Mouse (Mus musculus): Measurements from ENCODE around the gene Dhx30. TPM values are rescaled to one million over a fixed set of nuclear protein-coding genes. Genes with fewer than 3 reads are reported as not detected.
"Not testable (repeated sequence)": the region's sequence is repeated elsewhere in the genome, so short reads cannot be mapped to it uniquely, and the experiment has no call there.

Dhx30 gene
- total RNA-seq, 2 experiments from 2014 or later, result 78.0 to 81.8 TPM

DNA sequence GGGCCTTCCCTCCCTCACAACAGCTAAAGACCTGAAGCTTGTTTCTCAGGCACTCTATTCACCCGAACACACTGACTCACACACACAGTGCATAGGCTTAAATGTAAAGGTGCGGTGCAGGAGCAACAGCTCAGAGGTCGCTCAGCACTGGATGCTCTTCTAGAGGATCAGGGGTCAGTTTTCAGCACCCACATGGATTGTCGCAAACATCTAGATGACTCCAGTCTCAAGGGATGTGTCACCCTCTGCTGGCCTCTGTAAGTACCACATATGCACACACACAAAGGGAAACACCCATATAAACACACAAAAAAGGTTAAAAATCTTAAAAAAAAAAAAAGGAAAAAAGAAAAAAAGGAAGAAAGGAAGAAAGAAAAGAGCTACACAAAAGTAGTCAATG, 22.9 kb downstream of the Dhx30 start:
- DNase-seq, result no peak

DNA sequence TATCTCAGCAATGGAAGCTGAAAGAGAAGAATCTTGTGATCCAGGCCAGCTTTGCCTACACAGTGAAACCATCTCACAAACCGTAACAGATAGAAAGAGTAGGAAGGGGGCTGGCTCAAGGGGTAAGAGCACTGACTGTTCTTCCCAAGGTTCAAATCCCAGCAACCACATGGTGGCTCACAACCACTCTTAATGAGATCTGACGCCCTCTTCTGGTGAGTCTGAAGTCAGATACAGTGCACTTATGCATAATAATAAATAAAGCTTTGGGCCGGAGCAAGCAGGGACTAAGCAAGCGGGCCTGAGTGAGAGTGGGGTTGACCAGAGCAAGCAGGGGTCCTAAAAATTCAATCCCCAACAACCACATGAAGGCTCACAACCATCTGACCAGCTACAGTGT, 24.3 kb downstream of the Dhx30 start:
- DNase-seq, result no peak

DNA sequence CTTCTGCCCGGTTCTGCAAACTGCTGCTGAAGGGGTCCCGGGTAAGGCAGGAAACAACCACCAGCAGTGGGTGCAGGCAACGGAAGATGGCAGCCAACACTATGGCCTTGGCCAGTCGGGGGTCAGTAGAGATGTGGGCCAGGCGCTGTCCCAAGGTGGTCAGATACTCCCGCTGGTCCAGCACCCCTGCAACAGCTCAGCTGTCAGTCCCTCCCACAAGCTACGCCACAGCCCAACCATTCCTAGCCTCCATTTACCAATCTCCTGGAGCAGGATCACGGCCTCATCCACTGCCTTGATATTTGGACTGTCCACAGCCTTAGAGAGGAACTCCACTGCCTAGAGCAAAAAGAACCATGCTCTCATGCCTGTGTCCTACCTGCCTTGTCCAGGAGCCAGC, 31.9 kb downstream of the Dhx30 start:
- no peak for DNase-seq

DNA sequence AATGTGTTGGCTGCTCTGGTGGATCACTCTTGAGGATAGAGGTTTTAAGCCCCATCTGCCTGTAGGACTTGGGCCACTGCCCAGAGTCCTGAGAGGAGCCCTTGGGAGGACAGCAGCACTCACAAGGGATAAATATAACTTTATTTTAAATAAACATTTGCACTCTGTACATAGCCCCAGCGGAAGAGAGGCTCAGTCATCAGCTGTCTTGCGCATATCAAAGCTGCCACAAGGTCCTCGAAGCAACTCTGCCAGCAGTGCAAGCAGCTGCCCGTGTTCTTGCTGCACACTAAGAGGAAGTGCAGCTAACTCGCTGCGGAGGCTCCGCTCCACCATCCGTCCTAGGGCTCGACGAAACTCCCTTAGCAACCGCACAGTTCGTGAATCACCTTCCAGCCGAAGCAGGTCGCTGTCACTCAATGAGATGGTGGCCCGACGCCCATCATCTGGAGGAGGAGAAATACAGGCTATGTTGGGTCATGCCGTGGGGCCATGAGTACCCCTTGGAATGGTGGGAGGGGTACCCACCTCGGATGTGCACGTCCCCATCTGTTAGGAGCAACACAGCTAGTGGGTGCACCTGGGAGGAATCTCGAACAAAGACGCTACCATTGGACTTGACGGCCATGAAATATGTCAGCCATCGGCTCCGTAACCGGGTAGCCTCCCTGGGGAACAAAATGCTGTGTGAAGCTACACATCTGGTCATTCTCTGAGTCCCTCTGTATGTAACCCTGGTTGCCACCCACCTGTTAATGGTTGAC, 33.2 kb downstream of the Dhx30 start:
- peak; percentile 63 for DNase-seq

DNA sequence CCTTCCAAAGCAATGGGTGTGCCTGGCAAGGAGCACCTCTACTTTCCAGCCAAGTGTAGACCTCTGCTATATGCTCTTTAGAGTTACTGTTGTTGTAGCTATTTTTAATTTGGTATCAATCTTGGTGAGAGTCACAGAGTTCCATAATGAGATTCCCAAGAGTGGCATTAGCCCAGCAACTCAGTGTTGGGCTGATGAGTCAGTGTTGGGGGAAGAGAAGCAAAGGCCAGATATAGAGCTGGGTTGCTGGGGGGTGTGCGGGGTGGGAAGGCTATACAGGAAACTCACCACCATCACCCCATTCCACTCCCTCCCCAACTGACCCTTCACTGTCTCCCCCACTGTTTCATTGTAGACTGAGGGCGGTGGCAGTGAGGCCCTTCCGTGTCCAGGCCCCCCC, 36.6 kb downstream of the Dhx30 start:
- DNase-seq, result no peak

DNA sequence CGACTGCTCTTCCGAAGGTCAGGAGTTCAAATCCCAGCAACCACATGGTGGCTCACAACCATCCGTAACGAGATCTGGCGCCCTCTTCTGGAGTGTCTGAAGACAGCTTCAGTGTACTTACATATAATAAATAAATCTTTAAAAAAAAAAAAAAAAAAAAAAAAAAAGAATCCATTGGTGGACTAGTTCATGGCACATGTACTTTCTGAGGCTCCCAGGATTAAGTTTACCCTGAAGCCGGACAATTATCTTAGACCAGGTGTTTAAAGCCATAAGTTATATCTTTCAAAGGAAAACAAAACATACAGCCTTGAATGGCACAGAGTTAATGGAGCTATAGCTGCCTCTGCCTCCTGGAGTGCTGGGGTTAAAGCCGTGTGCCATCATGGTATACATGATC, 41.2 kb downstream of the Dhx30 start:
- DNase-seq, result not testable (repeated sequence)

DNA sequence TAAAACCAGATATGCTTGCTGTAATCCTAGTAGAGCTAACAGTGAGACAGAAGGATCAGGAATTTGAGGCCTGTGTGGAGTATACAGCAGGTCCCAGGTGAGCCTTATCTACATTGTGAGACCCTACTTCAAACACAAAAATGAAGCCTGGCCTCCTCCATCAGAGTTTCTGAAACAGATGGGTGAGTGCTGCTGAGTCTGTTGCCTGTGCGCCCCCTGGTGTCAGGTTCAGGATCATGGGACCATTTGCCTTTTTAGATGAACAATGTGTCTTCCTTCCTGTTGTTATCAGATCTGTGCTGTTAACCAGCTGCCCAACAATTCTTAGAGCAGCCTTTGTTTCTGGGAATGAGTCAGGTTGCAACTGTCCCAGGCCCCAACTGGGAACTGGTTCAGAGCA, 45.8 kb downstream of the Dhx30 start:
- DNase-seq, result peak; percentile 81

DNA sequence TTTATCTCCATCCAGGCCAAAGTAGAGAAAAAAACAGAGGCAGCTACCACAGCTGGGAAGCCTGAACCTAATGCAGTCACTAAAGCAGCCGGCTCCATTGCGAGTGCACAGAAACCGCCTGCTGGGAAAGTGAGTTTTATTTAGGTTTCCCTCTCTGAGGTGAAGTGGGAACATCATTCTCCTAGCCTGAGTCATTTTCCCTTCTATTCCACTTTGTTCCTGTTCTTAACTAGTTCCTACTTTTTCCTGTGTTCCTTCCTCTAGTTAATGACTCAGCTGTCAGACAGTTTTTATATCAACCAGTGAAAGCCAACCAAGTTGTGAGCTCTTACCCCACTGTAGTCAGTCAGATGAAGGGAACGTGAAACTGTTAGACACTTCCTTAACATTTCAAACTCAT, 46.6 kb downstream of the Dhx30 start:
- no peak for DNase-seq

DNA sequence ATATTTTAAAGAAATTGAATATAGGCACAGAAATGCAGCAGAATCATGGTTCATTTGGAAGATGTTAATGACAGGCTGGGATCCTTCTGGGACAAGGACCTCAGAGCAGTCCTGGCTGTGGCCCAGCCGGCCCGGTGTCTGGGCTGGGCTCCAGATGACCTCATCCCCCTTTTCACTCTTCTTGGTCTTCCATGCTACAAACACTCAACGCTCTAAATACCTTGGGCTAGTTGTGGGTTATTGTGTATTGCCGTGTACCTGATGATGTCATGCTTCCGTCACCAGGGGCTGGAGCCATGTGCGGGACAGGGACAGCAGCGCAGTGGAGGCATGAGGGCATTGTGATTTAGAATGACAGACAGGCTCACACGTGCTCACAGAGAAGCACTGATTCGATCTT, 47.3 kb downstream of the Dhx30 start:
- DNase-seq, result peak; percentile 86

DNA sequence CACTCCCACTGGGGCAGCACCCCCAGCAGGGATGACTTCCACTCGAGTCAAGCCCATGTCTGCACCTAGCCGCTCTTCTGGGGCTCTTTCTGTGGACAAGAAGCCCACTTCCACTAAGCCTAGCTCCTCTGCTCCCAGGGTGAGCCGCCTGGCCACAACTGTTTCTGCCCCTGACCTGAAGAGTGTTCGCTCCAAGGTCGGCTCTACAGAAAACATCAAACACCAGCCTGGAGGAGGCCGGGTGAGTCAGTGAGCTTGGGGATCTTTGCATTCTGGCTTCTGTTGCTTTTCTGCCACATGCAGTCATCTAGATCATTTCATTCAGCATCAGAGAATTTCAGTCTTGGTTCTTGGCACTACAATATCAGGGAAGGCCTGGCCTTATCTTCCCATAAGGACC, 48.9 kb downstream of the Dhx30 start:
- no peak for DNase-seq

DNA sequence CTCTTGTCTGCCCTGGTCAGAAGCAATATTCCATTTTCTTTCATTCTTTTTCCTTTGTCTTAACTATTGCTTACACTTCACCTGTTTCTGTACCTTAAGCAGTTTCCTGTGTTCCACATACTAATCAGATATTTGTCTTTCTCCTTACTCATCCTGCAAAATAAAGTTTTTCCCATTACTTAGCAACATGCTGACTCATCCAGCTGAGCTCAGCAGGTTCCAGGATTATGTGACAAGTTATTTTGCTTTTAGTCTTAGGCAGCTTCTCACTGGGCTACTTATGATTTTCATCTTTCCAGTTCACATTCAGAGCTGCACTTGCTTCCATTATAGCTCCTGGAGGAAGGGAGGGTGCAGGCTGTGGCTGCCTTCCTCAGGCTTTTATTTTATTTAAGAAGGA, 53.0 kb downstream of the Dhx30 start:
- no peak for DNase-seq

DNA sequence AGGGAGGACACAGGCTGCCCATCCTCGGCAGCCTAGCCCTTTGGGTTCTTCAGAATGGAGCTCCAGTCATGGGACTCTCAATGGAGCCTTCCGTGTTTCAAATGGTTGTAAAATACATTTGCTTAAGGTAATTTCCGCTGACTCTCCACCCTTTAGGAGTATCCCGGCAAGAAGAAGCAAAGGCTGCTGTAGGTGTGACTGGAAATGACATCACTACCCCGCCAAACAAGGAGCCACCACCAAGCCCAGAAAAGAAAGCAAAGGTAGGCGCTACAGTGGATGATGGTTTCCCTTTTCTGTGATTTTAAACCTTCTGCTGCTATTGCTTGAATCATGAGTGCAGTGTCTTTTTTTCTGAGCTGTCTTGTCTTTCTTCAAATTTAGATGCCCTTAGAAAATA, 54.8 kb downstream of the Dhx30 start:
- DNase-seq, result no peak

DNA sequence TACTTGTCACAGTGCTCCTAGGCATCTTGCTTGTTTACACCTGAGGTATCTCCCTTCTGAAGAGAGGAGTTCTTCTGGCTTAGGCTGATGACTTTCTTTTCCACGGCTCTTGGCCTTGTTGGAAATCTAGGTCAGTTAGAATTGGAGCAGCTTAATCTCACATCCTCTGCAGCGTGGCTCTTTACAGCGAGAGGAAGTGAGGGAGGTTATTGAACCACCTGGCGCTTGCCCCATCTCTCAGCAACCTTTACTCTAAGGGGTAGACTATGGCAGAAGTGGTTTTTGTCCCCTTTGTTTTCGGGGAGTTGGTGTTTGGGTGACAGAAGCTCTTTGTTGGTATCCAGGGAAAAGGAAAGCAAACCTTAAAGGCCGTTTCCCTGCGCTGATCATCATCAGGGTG, 55.2 kb downstream of the Dhx30 start:
- no peak for DNase-seq

DNA sequence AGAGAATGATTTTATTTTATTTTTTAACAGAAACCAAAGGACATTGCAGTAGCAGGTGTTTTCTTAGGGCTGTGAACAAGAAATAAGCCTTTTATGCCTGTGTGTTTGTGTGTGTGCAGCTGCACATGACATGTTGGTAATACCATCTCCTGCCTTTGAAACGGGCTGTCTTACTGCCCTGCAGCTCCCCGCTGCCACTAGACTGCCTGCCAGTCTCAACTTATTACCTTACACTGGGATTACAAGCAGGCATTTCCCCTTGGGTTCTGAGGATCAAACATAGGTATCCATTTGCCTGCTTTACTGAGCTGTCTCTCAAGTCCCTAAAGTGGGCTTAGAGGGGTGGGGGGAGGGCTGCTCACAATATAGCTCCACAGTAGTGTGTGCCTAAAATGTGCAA, 56.9 kb downstream of the Dhx30 start:
- DNase-seq, result no peak

DNA sequence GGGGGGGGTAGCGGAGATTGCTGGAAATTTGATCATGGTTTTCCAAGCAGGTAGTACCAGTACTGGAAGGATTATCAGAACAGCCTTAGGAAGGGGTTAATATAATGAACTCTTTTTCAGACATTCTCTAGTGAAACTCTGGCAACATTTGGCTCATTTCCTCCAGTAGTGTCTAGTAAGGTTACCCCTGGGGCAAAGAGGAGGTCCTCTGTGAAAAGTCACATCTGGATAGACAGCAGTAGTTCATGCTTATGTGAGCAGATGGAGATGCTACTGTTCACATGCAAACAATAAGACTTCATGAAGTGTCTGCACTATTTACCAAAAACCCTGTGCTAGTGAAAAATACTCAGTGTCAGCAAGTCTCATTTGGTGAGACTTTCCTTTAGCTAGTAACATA, 60.4 kb downstream of the Dhx30 start:
- no peak for DNase-seq

DNA sequence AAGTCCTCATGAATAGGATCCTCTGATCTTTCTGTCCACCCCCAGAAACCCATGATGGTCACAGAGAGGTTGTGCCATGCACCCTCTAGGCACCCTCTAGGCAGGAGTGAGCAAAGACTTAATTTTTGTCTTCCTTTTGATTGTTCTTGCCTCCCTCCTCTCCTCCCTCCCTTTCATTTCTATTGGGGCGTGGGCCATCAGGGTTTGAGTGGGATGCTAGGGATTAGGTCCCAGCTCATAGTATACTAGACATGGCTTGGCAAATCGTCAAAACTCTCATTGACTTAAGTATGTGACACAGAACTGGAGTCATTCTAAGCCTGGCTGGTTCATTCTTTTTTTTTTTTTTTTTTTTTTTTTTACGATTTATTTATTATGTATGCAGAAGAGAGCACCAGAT, 62.8 kb downstream of the Dhx30 start:
- DNase-seq, result no peak

DNA sequence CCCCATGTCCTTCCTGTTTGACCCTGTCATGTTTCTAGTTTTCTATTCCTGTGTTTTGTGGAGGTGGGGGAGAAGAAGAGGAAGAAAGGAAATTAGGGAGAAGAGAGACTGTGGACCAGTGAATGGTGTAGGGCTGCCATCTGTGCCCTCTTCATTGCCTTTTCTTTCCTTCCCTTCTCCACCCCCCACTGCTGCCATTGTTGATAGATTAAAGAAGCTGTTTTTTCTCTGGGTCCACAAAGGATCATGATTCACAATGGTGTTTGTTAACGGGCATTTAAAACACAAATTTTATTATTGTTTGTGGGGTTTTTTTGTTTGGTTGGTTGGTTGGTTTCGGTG, 63.6 kb downstream of the Dhx30 start:
- no peak for DNase-seq

DNA sequence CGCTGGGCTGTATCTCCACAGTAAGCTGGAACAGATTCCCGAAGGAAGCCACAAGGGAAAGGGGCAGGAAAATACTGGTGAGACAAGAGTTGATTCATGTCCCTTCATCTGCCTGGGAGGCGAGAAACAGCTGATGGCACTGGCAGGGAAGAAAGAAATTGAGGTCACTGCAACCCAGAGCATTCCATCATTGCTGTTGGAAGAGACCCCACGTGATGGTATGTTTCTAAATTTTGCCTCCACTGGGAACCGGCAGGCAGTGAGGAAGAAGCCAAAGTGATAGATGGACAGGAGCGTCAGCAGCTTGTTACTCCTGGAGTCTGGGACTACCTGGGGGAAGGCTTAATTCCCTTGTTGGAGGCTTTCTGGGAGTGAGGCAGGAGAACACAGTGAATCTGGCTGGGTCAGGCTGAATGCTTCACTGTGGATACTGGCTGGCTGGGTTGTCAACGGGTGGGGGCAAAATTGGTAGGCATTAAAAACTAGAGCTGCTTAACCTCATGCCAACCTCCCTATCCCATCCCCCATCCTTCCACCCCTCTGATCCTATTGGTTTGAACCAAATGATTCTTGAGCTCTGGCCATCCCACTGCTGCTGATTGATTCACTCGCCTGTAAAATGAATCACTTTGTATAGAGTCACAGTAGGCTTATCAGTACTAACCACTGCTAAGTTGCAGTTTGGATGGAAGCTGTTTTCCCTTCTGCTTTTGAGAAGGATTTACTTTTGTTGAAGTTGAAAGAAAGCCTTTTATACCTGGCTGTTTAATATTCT, 64.1 kb downstream of the Dhx30 start:
- peak; percentile 39 for DNase-seq

DNA sequence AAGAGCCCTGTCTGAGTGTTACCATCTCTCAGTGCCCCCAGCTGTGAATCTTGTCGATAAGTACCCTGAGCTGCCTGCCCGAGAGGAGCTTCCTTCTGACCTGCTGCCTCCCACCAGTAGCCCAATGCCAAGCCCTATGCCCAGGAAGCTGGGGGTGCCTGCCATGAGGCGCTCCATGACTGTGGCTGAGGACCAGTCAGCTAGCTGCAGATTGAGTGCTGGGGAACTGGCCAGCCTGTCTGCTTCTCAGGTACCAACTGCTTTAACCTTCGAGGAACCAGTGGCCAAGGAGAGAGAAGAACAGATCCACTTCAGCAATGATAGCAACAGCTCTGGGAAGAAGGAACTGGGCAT, 64.7 kb downstream of the Dhx30 start:
- DNase-seq, result no peak

DNA sequence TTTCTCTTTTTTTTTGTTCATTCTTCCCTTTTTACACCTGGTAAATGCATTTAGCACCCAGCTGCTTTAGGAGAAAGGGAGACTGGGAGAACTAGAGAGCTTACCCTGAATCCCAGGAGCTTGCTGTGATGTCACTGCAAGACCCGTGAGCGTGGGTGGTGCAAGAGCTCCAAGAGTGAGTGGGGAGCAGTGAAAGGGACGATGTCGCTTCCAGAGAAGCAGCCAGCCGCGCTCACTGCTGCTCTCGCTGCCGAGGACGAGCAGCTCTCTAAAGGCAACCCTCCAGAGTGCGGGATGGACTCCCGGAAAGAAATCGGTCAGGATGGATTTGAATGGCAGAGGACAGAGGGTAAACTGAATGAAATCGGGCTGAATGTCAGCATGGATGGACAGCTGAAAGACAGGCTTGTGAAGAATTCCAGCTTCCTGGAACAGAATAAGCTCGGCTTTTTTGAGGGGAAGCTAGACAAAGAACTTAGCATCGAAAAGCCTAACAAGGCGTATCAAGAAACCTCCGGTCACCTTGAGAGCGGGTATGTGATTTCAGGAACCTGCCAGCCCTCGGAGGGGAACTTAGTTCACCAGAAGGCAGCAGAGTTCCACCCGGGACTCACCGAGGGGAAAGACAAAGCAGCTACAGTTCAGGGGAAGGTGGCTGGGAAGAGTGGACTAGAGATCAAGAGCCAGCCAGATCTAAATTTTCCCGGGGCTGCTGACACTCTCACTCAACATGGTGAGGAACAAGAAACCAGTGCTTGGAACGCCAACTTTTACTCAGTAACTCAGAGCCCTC, 65.6 kb downstream of the Dhx30 start:
- peak; percentile 29 for DNase-seq

DNA sequence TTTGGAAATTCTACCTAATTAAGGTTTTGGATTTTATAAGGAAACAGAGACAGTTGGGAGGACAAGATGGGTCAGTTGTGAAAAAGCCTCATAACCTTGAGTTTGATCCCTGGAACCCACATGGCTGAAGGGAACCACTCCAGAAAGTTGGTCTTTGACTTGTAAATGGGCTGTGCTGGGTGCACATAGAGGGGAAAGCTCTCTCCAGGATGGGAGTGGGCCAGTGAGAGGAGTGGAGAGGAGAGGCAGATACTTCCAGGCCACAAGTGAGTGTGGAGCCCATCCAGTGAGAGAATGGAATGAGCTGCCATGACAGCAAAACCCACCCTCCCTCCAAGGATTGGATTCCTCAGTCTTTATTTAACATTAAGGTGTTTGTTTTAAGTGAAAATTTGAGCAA, 66.4 kb downstream of the Dhx30 start:
- DNase-seq, result no peak

DNA sequence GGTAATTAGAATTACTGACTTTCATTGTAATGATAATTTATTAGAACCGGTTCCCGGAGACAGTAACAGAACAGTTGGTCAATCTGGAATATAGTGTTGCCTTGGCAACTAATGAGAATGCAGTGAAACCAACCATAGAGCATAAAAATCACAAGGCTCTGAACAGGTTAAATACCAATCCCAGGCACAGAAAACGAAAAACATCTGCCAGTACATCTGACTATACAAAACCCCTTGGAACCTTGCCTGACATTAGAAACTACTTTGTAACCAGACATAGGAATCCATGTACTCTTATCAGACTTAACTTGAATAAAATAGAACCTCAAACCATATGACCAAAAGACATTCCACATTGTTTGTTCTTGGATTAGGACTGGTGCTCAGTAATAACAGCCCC, 69.8 kb downstream of the Dhx30 start:
- no peak for DNase-seq

DNA sequence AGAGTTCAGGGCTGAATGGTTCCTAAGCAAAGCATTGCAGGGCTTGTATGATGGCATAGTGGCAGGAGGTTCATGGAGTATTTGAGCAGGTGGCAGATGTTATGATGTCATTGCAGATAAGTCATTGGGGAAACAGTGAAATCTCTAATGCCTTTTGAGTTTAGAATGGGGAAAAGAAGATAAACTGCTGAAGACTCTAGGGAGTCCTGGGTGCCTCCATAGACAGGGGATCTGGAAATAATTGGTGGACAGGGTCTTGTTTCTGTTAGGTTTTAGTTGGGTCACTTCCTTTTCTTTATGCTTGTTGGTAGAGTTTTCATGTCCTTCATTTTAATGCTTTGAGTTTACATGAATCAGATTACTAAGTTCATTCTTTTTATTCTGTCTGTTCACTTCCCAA, 70.4 kb downstream of the Dhx30 start:
- no peak for DNase-seq
